Mouse (Mus musculus) testis, adult 2 months (tissue): Measurements from ENCODE around the gene Plekhg3.

Source experiments
- CTCF ChIP-seq: fragments of 200-500 bp; IDR thresholded peaks from 2 replicates; pipeline ENCODE4 v1.5.1; 2012; ENCODE audit warnings: low read depth, mild to moderate bottlenecking, inconsistent platforms, low read length, moderate library complexity; ENCODE audit not compliant: control insufficient read depth, insufficient read depth, insufficient replicate concordance
- POLR2A ChIP-seq: fragments of 200-500 bp; IDR thresholded peaks from 2 replicates; pipeline ENCODE4 v1.6.1; 2012; ENCODE audit warnings: low read depth, mild to moderate bottlenecking, inconsistent platforms, low read length, moderate library complexity; ENCODE audit not compliant: control insufficient read depth

DNA sequence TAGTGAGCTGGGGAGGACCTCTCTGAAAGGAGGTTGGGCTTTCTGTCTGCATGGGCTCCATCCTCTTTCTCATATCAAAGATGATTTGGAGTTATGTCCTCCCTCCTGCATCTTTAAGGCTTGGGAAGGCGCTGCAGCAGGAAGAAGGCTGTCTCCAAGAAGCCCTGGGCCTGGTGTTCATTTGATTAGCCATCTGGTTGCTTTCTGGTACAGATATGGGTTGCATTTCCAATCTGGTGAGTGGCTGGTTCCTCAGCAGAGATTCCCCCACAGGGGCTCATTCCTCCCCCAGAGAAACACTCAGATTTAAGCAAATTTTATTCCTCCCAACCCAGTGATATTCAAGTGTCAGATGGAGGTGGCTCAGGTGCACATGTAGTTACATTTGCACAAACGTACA lies 65.1 kb downstream of the Plekhg3 start:
- TF ChIP-seq CTCF: no peak
- TF ChIP-seq POLR2A: no peak
